Mouse (Mus musculus): Measurements from ENCODE around the gene Slco2a1.

DNA sequence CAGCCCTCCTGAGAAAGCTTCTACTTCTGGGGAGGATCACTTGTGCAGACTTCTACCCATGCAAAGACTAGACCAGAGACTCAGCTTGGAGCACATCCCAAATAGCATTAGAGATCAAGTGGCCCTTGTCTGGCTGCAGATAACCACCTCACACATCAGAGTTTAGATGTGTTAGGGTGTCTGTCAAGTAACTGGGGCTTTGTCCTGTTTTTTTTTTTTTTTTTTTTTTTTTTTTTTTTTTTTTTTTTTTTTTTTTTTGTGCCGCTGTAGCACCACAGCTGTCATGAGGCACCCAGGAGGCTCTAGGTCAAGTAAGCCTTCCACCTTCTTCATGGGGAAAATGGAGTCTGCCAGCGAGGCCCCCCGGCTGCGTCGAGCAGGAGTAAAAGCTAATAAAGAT is 42.7 kb downstream of the Slco2a1 start:
- no peak for TF ChIP-seq CTCF (IDR thresholded peaks at IDR 0.05)
- no peak for TF ChIP-seq POLR2A (IDR thresholded peaks at IDR 0.05; ENCODE audit: insufficient read depth, low read depth, low read length)
- no peak for TF ChIP-seq EP300 (IDR thresholded peaks at IDR 0.05; ENCODE audit: insufficient read depth, low read depth, low read length)

Data from heart, adult 2 months (tissue).